Mouse (Mus musculus): ENCODE data around the gene Agfg2. TPM values are rescaled to one million over a fixed set of nuclear protein-coding genes. Genes with fewer than 3 reads are reported as not detected.
"Not testable (repeated sequence)": the region's sequence is repeated elsewhere in the genome, so short reads cannot be mapped to it uniquely, and the experiment has no call there.

Gene Agfg2
- polyA plus RNA-seq, 1 experiment from 2014 or later, result 14.1 TPM

DNA sequence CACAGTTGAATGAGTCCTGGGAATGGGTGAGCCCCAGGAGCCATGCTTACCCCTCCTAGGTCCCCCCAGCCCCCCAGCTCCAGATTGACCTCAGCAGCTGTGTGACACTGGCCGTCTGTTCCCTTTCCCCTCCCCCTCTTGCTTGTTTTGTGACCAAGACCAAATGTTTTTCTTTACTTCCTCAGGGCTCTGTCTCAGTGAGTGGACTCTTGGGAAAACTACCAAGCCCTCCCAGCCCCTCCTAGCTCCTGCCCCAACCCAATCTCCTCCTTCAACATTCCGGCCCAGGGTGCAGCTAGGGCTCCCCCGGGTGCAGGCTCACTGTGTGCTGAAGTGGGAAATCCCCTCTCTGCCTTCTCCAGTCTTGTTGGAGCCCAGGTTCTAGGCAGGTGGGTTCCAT, 53.9 kb downstream of the Agfg2 start:
- DNase-seq (ENCODE audit: low spot score) (no peak), ATAC-seq (ENCODE audit: insufficient number of reproducible peaks, low FRiP score, low TSS enrichment, low read depth) (no peak)
- peaks cover 18% of the 10 kb centered on the region for H3K4me1 ChIP-seq (ENCODE audit: control insufficient read depth, insufficient read depth, low read length)
- H3K36me3 ChIP-seq (ENCODE audit: control insufficient read depth, insufficient read depth, low read length), result peaks cover 5% of the 10 kb centered on the region; the same call in 1 of the 2 replicates
- H3K27ac ChIP-seq (replicated peaks; ENCODE audit: low read depth, low read length), result peak overlapping the region; percentile 92; the same call in 1 of the 2 replicates
- H3K4me3 ChIP-seq (ENCODE audit: low read depth, low read length), result peak overlapping the region; percentile 91
- H3K9me3 ChIP-seq (ENCODE audit: control insufficient read depth, low read length), result no peaks in the 10 kb centered on the region
- WGBS, result 24% methylated on average over 3 of the region's 3 CpGs
- H3K4me2 ChIP-seq (ENCODE audit: low read depth, severe bottlenecking), result peak overlapping the region; percentile 76
- H3K27me3 ChIP-seq (ENCODE audit: control insufficient read depth, insufficient read depth, low read length), result no peaks in the 10 kb centered on the region
- peak overlapping the region; percentile 23; the same call in 1 of the 2 replicates for H3K9ac ChIP-seq (ENCODE audit: low read length)

DNA sequence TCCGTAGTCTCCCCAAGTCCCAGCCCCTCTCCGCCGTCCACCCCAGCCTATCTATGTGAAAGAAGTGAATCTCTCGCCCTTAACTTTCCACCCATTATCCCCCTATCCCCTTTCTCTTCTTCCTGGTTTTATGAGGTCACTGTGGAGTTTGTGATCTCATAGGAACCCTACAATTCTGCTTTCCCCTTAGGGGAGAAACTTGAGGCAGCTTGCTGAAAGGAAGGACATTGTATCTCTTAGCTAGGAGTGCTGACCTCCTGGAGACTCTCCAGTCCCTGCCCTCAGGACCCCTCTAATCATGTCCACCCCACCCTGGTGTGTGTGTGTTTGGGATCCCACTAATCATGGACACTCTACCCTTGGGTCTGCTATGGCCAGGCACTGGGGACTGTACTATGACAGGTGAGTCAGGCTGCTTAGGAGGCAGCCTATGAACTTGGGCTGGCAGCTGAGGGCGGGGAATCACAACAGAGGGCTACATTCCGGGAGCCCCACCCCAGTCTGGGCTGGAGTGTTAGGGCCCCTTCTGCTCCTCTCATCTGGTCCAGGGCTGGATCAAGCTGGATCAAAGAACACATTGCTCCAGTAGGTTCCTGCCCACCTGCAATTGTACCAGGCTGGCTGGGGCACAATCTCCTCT, 54.5 kb downstream of the Agfg2 start:
- ATAC-seq (ENCODE audit: insufficient number of reproducible peaks, low FRiP score, low TSS enrichment, low read depth), result no peak
- peak overlapping the region; percentile 91 for H3K4me3 ChIP-seq (ENCODE audit: low read depth, low read length)
- H3K9ac ChIP-seq (ENCODE audit: low read length), result peak overlapping the region; percentile 82; the same call in 1 of the 2 replicates
- peak overlapping the region; percentile 92; the same call in 1 of the 2 replicates for H3K27ac ChIP-seq (replicated peaks; ENCODE audit: low read depth, low read length)
- no peaks in the 10 kb centered on the region for H3K9me3 ChIP-seq (ENCODE audit: control insufficient read depth, low read length)
- WGBS, result 17% methylated on average over 6 of the region's 6 CpGs
- no peaks in the 10 kb centered on the region for H3K27me3 ChIP-seq (ENCODE audit: control insufficient read depth, insufficient read depth, low read length)
- DNase-seq (ENCODE audit: low spot score), result peak; percentile 34
- peaks cover 18% of the 10 kb centered on the region for H3K4me1 ChIP-seq (ENCODE audit: control insufficient read depth, insufficient read depth, low read length)
- H3K4me2 ChIP-seq (ENCODE audit: low read depth, severe bottlenecking), result peak overlapping the region; percentile 76
- no peaks in the 10 kb centered on the region for H3K36me3 ChIP-seq (ENCODE audit: control insufficient read depth, insufficient read depth, low read length)

DNA sequence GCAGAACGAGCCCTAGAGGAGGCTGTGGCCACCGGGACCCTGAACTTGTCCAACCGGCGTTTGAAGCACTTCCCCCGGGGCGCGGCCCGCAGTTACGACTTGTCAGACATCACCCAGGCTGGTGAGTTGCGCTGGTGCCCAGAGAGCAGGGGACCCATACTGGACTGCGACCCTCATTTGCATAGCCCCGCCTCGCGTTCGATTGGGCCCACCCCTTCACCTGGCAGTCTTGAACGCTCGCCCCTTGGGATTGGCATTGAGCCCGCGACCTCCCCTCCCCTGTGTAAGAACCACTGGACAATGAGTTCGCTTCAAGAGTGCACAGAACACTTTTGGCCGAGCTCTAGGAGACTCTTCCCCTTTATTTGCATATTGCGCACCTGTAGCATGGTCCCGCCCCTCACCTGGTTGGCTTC, 55.2 kb downstream of the Agfg2 start:
- Histone ChIP-seq H3K4me2 (ENCODE audit: low read depth, severe bottlenecking) (peak overlapping the region; percentile 76), H3K36me3 (ENCODE audit: control insufficient read depth, insufficient read depth, low read length) (no peaks in the 10 kb centered on the region), H3K9me3 (ENCODE audit: control insufficient read depth, low read length) (no peaks in the 10 kb centered on the region), H3K27me3 (ENCODE audit: control insufficient read depth, insufficient read depth, low read length) (no peaks in the 10 kb centered on the region), H3K4me1 (ENCODE audit: control insufficient read depth, insufficient read depth, low read length) (peaks cover 21% of the 10 kb centered on the region), H3K4me3 (ENCODE audit: low read depth, low read length) (peak overlapping the region; percentile 91), H3K27ac (replicated peaks; ENCODE audit: low read depth, low read length) (peak overlapping the region; percentile 92), H3K9ac (ENCODE audit: low read length) (peak overlapping the region; percentile 82)
- ATAC-seq (ENCODE audit: insufficient number of reproducible peaks, low FRiP score, low TSS enrichment, low read depth), result peak; percentile 36
- under 1% methylated on average over 23 of the region's 23 CpGs for WGBS
- peak; percentile 74 for DNase-seq (ENCODE audit: low spot score)

DNA sequence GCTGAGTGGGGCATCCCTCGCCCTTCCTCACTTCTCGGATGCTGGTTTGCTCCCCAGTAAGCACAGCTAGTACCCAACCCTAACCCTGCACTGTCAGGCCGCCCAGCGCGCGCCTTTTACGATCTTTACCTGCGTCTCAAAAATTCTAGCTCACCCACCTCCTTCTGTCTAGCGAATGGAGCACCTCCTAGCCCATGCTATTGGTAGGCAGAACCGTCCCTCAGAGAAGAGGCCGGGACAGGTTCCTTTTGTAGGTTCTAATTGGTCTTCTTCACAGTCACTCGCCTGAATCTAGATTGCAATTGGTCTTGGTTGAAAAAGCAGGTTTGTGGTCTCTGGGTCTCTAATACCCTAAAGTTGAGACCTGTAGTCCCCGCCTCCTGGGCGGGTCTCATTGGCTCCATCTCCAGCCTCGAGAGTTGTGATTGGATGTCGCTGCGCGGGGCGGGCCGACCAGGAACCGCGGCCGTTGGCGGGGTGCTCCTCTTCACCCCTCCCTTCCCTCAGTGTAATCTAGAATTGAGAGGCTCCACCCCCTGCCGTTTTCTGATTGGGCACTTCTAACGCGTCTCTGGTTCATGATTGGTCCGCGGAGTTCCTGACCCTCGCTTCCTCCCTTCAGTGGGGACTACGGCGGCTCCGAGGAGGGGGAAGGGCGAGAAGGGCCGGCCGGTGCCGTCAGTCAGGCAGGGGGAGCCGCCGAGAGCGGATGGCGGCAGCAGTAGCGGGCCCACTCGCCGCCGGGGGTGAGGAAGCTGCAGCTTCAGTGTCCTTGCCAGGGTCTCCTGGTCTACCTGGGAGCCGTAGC, 55.8 kb downstream of the Agfg2 start, which contains the start of the genes Fbxo24, Lrch4 and Gm20605:
Gene Fbxo24 (minus strand): TSS at position 505 of the 808 bp plus-strand sequence.
Gene Lrch4 (plus strand): TSS at position 624 of the 808 bp plus-strand sequence.
Gene Gm20605 (plus strand): TSS at position 678 of the 808 bp plus-strand sequence.
- Histone ChIP-seq H3K27ac (replicated peaks; ENCODE audit: low read depth, low read length) (peak within 1 kb of the TSS; percentile 92), H3K9me3 (ENCODE audit: control insufficient read depth, low read length) (no peaks in the 10 kb centered on the region), H3K27me3 (ENCODE audit: control insufficient read depth, insufficient read depth, low read length) (no peaks in the 10 kb centered on the region), H3K4me2 (ENCODE audit: low read depth, severe bottlenecking) (peak within 1 kb of the TSS; percentile 76), H3K9ac (ENCODE audit: low read length) (peak within 1 kb of the TSS; percentile 82), H3K4me3 (ENCODE audit: low read depth, low read length) (peak within 1 kb of the TSS; percentile 91), H3K36me3 (ENCODE audit: control insufficient read depth, insufficient read depth, low read length) (no peaks in the 10 kb centered on the region), H3K4me1 (ENCODE audit: control insufficient read depth, insufficient read depth, low read length) (peaks cover 21% of the 10 kb centered on the region)
- WGBS, result under 1% methylated on average over 41 of the region's 46 CpGs
- ATAC-seq (ENCODE audit: insufficient number of reproducible peaks, low FRiP score, low TSS enrichment, low read depth), result peak; percentile 98
- DNase-seq (ENCODE audit: low spot score), result peak; percentile 99

DNA sequence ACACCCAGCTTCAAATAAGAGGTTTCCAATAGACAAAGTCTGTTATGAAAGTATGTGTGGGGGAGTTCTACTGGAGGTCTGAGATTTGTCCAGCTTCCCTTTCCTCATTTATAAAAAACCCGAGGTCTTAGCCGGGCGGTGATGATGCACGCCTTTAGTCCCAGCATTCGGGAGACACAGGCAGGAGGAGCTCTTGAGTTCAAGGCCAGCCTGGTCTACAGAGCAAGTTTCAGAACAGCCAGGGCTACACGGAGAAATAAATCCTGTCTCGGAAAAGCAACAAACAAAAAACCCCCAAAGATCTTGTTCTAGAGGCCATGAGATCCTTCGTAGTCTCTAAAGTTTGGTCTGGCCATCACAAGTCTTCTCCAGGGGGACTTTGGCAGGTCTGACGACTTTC, 56.5 kb downstream of the Agfg2 start:
- H3K27me3 ChIP-seq (ENCODE audit: control insufficient read depth, insufficient read depth, low read length), result no peaks in the 10 kb centered on the region
- H3K4me1 ChIP-seq (ENCODE audit: control insufficient read depth, insufficient read depth, low read length), result peaks cover 21% of the 10 kb centered on the region
- H3K9me3 ChIP-seq (ENCODE audit: control insufficient read depth, low read length), result no peaks in the 10 kb centered on the region
- DNase-seq (ENCODE audit: low spot score), result no peak
- WGBS, result 7% methylated on average over 9 of the region's 9 CpGs
- peak overlapping the region; percentile 60 for H3K4me2 ChIP-seq (ENCODE audit: low read depth, severe bottlenecking)
- H3K27ac ChIP-seq (replicated peaks; ENCODE audit: low read depth, low read length), result peak overlapping the region; percentile 64
- no peaks in the 10 kb centered on the region for H3K36me3 ChIP-seq (ENCODE audit: control insufficient read depth, insufficient read depth, low read length)
- no peak for ATAC-seq (ENCODE audit: insufficient number of reproducible peaks, low FRiP score, low TSS enrichment, low read depth)
- peak overlapping the region; percentile 91 for H3K4me3 ChIP-seq (ENCODE audit: low read depth, low read length)
- H3K9ac ChIP-seq (ENCODE audit: low read length), result peak overlapping the region; percentile 38

DNA sequence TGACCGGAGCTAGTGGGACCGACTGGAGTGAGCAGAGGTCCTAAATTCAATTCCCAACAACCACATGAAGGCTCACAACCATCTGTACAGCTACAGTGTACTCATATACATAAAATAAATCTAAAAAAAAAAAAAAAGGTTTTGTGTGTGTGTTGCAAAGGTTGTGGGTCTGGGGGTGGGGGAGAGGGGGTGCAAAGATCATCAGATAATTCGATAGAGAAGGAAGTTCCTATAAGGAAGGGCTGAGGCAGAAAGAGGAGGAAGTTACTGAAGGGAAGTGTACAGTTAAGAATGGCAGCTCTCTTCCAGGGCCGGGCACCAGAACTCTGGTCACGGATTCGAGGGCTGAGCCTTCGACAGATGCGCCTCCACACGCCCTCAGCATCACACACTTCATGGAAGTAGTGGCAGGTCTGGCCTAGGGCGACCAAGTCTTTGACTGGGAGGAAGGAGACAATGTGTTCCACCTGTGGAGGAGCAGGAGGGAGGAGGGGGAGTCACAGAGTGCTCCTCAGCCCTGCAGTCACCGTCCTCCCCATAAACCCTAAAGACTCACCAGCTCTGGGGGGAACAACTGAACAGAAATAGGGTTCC, 60.5 kb downstream of the Agfg2 start:
- Histone ChIP-seq H3K9ac (ENCODE audit: low read length) (no peak overlapping the region), H3K4me3 (ENCODE audit: low read depth, low read length) (no peak overlapping the region), H3K9me3 (ENCODE audit: control insufficient read depth, low read length) (no peaks in the 10 kb centered on the region), H3K27me3 (ENCODE audit: control insufficient read depth, insufficient read depth, low read length) (no peaks in the 10 kb centered on the region), H3K4me2 (ENCODE audit: low read depth, severe bottlenecking) (no peak overlapping the region), H3K27ac (replicated peaks; ENCODE audit: low read depth, low read length) (no peak overlapping the region), H3K4me1 (ENCODE audit: control insufficient read depth, insufficient read depth, low read length) (peaks cover 3% of the 10 kb centered on the region; the same call in 1 of the 2 replicates), H3K36me3 (ENCODE audit: control insufficient read depth, insufficient read depth, low read length) (no peaks in the 10 kb centered on the region)
- ATAC-seq (ENCODE audit: insufficient number of reproducible peaks, low FRiP score, low TSS enrichment, low read depth), result no peak
- no peak for DNase-seq (ENCODE audit: low spot score)
- WGBS, result 87% methylated on average over 11 of the region's 11 CpGs

DNA sequence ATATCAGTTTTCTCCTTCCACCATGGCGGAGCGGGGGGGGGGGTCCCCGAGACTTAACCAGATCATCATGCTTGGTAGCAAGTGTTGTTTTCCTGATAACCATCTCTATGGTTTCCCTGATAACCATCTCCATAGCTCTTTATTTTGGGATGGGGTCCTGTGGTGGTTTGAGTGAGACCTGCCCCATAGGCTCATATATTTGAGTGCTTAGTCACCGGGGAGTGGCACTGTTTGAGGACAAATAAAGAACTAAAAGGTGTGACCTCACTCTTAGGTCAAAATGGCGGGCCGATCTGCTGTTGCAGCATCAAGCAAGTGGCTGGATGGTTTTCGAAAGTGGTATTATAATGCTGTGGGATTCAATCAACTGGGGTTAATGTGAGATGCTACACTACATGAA, 69.2 kb downstream of the Agfg2 start:
- Histone ChIP-seq H3K9ac (ENCODE audit: low read length) (no peak overlapping the region), H3K4me1 (ENCODE audit: control insufficient read depth, insufficient read depth, low read length) (peaks cover 28% of the 10 kb centered on the region), H3K36me3 (ENCODE audit: control insufficient read depth, insufficient read depth, low read length) (no peaks in the 10 kb centered on the region), H3K27ac (replicated peaks; ENCODE audit: low read depth, low read length) (no peak overlapping the region), H3K27me3 (ENCODE audit: control insufficient read depth, insufficient read depth, low read length) (no peaks in the 10 kb centered on the region), H3K4me2 (ENCODE audit: low read depth, severe bottlenecking) (no peak overlapping the region), H3K9me3 (ENCODE audit: control insufficient read depth, low read length) (no peaks in the 10 kb centered on the region), H3K4me3 (ENCODE audit: low read depth, low read length) (no peak overlapping the region)
- no peak for ATAC-seq (ENCODE audit: insufficient number of reproducible peaks, low FRiP score, low TSS enrichment, low read depth)
- 92% methylated on average over 7 of the region's 7 CpGs for WGBS
- no peak for DNase-seq (ENCODE audit: low spot score)

DNA sequence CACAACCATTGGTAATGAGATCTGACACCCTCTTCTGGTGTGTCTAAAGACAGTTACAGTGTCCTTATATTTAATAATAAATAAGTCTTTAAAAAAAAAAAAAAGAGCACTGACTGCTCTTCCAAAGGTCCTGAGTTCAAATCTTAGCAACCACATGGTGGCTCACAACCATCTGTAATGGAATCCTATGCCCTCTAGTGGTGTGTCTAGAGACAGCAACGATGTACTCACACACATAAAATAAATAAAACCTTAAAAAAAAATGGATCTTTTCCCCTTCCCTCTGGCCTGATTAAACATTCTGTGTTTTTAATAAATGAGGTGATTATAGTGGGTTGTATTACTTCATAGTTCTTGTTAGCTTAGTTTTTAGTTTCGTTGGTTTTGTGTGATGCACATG, 69.6 kb downstream of the Agfg2 start:
- ATAC-seq (ENCODE audit: insufficient number of reproducible peaks, low FRiP score, low TSS enrichment, low read depth); H3K4me2 ChIP-seq (ENCODE audit: low read depth, severe bottlenecking); H3K9me3 ChIP-seq (ENCODE audit: control insufficient read depth, low read length); DNase-seq (ENCODE audit: low spot score); H3K4me3 ChIP-seq (ENCODE audit: low read depth, low read length); H3K27me3 ChIP-seq (ENCODE audit: control insufficient read depth, insufficient read depth, low read length); H3K36me3 ChIP-seq (ENCODE audit: control insufficient read depth, insufficient read depth, low read length); H3K9ac ChIP-seq (ENCODE audit: low read length); H3K27ac ChIP-seq (replicated peaks; ENCODE audit: low read depth, low read length): not testable (repeated sequence)
- peaks cover 28% of the 10 kb centered on the region for H3K4me1 ChIP-seq (ENCODE audit: control insufficient read depth, insufficient read depth, low read length)
- WGBS, result 91% methylated on average over 2 of the region's 2 CpGs

Measured in limb, embryonic 11.5 days (tissue).